Mouse (Mus musculus) megakaryocyte, embryonic 14.5 days (primary cell): ENCODE measurements around the gene Abhd14b.

Experiments
- FLI1 ChIP-seq: IDR thresholded peaks from 2 replicates; pipeline ENCODE4 v1.6.1; 2012; ENCODE audit warnings: low read length, inconsistent platforms, mixed read lengths
- GATA1 ChIP-seq: IDR thresholded peaks from 3 replicates; pipeline ENCODE4 v1.6.1; 2012; ENCODE audit warnings: mixed read lengths, low read length, inconsistent platforms, borderline replicate concordance

DNA sequence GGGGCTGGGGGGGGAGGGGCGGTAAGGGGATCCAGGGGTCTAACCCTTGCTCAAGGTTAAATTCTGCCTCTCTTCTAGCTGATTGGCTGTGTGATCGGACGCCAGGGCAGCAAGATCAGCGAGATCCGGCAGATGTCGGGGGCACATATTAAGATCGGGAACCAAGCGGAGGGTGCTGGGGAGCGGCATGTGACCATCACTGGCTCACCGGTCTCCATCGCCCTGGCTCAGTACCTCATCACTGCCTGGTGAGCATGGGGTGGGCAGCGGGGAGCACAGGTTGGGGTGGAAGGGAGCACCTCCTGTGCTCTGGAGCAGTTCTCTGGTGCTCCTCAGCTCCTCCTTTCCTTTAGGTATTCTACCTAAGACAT lies 15.2 kb downstream of the Abhd14b start:
- no peak for TF ChIP-seq GATA1
- TF ChIP-seq FLI1, result no peak
